Mouse (Mus musculus) midbrain, postnatal 0 days (tissue): Measurements from ENCODE around the gene Spint1. TPM values are rescaled to one million over a fixed set of nuclear protein-coding genes. Genes with fewer than 3 reads are reported as not detected.

Experiments used
- ATAC-seq: fragments of 200-750 bp; cut with Nextera tagmentation; 2 replicates; pipeline ENCODE4 v1.8.0; 2017; ENCODE audit warnings: moderate number of reproducible peaks, mild to moderate bottlenecking, moderate TSS enrichment, moderate library complexity; ENCODE audit not compliant: low FRiP score
- DNase-seq: peaks from one replicate; pipeline ENCODE4 v3.0.0-alpha.2; 2015; ENCODE audit warnings: low spot score
- H3K27ac ChIP-seq: fragments of 300-500 bp; sonication (generic); 2 replicates; pipeline ENCODE4 v1.5.1; 2014; ENCODE audit warnings: low read depth, mild to moderate bottlenecking, low read length, mixed read lengths
- H3K27me3 ChIP-seq: fragments of 300-500 bp; sonication (generic); 2 replicates; pipeline ENCODE4 v1.6.1; 2014; ENCODE audit warnings: low read length, control low read depth, mixed read lengths; ENCODE audit not compliant: insufficient read depth
- H3K36me3 ChIP-seq: fragments of 300-500 bp; sonication (generic); 2 replicates; pipeline ENCODE4 v1.6.1; 2014; ENCODE audit warnings: low read length, control low read depth, mixed read lengths; ENCODE audit not compliant: insufficient read depth
- H3K4me1 ChIP-seq: fragments of 300-500 bp; sonication (generic); 2 replicates; pipeline ENCODE4 v1.6.1; 2014; ENCODE audit warnings: mild to moderate bottlenecking, control low read depth, antibody characterized with exemption, low read length, mixed read lengths; ENCODE audit not compliant: insufficient read depth
- H3K4me2 ChIP-seq: fragments of 300-500 bp; sonication (generic); 2 replicates; pipeline ENCODE4 v1.6.1; 2014; ENCODE audit warnings: low read depth, mild to moderate bottlenecking, low read length, mixed read lengths; ENCODE audit not compliant: poor library complexity, severe bottlenecking
- H3K4me3 ChIP-seq: fragments of 300-500 bp; sonication (generic); 2 replicates; pipeline ENCODE4 v1.5.1; 2014; ENCODE audit warnings: low read depth, mild to moderate bottlenecking, low read length, moderate library complexity
- H3K9ac ChIP-seq: fragments of 300-500 bp; sonication (generic); replicated peaks from 2 replicates; pipeline ENCODE4 v1.6.1; 2014; ENCODE audit warnings: mild to moderate bottlenecking, low read length, moderate library complexity, mixed read lengths; ENCODE audit not compliant: poor library complexity, severe bottlenecking
- H3K9me3 ChIP-seq: fragments of 300-500 bp; sonication (generic); 2 replicates; pipeline ENCODE4 v1.6.1; 2016; ENCODE audit warnings: low read length, control low read depth
- CTCF ChIP-seq: IDR thresholded peaks from 2 replicates; pipeline ENCODE4 v1.5.1; 2016; ENCODE audit warnings: antibody characterized with exemption, mild to moderate bottlenecking
- WGBS: fragments of 180-500 bp; shearing (Covaris S2); extraction: QIAGEN DNeasy Blood & Tissue Kit; methylation state at CpG from one replicate; pipeline ENCODE4 v1.1.7; 2014; 5-methylcytosine and 5-hydroxymethylcytosine counted together
- polyA plus RNA-seq: library from polyadenylated mRNA; unstranded; fragments of >200 nt; fragmentation: Nextera tagmentation; extraction: Ambion mirVana; gene quantifications from 2 replicates; pipeline ENCODE4 v1.2.1, GENCODE M21; 2015
- total RNA-seq: library from RNA; depleted of rRNA; stranded (reverse); fragments of >200 nt; gene quantifications from 2 replicates; pipeline ENCODE4 v1.2.3, GENCODE M21; 2014

Gene Spint1
- total and polyA plus RNA-seq, 2 experiments from 2014 or later, result 1.1 to 1.9 TPM

DNA sequence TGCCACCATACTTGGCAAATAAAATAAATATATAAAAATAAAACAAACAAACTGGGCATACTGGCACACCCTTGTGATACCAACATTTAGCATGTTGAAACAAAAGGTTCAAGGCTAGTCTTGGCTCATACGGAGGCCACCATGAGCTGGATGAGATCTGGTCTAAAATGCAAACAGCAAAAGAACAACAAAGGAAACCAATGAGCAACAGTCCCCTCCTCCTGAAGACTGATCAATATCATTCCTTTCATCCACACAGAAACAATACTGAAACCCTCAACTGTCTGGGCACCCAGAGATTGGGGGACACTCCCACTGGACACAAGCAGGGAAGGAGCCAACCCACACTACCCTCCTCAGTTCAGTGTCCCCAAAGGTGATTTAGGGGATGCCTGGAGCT lies 39.7 kb upstream of the Spint1 start:
- H3K27ac ChIP-seq, result no peak overlapping the region
- DNase-seq, result no peak

DNA sequence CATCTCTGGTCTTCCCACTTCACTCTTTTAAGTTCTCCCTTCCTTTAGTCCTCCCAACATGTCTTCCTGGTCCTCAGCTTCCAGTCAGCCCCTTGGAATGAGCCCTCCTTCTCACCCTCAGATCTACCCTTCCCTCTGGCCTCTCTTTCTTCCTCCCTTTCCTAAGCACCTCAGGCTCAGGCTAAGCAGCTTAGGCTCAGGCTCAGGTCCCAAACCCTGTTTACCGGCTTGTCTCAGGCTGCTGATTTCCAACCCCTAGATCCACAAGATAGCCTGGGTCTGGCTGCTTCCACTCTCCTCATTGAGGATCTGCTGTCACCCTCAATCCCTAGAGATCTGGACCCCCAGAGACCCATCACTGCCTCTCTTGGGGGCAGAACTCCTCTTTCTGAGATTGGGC lies 39.1 kb upstream of the Spint1 start:
- H3K4me1 ChIP-seq, result no peaks in the 10 kb centered on the region
- no peak overlapping the region for H3K27ac ChIP-seq
- H3K4me3 ChIP-seq, result no peak overlapping the region
- no peaks in the 10 kb centered on the region for H3K9me3 ChIP-seq
- no peaks in the 10 kb centered on the region for H3K27me3 ChIP-seq
- no peaks in the 10 kb centered on the region for H3K36me3 ChIP-seq
- 4% methylated on average over 1 of the region's 1 CpGs for WGBS
- H3K9ac ChIP-seq, result no peak overlapping the region
- no peak for DNase-seq
- ATAC-seq, result no peak
- TF ChIP-seq CTCF, result no peak
- no peak overlapping the region for H3K4me2 ChIP-seq

More for the DNA sequence above, 39.7 kb upstream of the Spint1 start:
- H3K4me2 ChIP-seq, result no peak overlapping the region
- WGBS, result 79% methylated on average over 1 of the region's 1 CpGs
- H3K4me1 ChIP-seq, result no peaks in the 10 kb centered on the region
- ATAC-seq, result no peak
- no peak overlapping the region for H3K9ac ChIP-seq
- no peaks in the 10 kb centered on the region for H3K9me3 ChIP-seq
- H3K4me3 ChIP-seq, result no peak overlapping the region
- no peaks in the 10 kb centered on the region for H3K27me3 ChIP-seq
- no peak for TF ChIP-seq CTCF
- H3K36me3 ChIP-seq, result no peaks in the 10 kb centered on the region

- ATAC-seq (no peak; the same call in 1 of the 2 replicates), DNase-seq (peak; percentile 77)
These were observed 38.2 kb upstream of the Spint1 start for GRCm38 (mm10) chr2:119198934-119199333.

GRCm38 (mm10) chr2:119202914-119203453 lies 34.2 kb upstream of the Spint1 start:
- Histone ChIP-seq H3K36me3 (no peaks in the 10 kb centered on the region), H3K4me2 (no peak overlapping the region), H3K27ac (no peak overlapping the region), H3K4me1 (no peaks in the 10 kb centered on the region), H3K4me3 (no peak overlapping the region), H3K27me3 (no peaks in the 10 kb centered on the region), H3K9me3 (no peaks in the 10 kb centered on the region), H3K9ac (no peak overlapping the region)
- no peak for ATAC-seq
- DNase-seq, result peak; percentile 15
- no peak for TF ChIP-seq CTCF
- 55% methylated on average over 5 of the region's 5 CpGs for WGBS

More at GRCm38 (mm10) chr2:119198934-119199333, 38.2 kb upstream of the Spint1 start:
- Histone ChIP-seq H3K4me1 (no peaks in the 10 kb centered on the region), H3K27me3 (no peaks in the 10 kb centered on the region), H3K4me3 (no peak overlapping the region), H3K4me2 (no peak overlapping the region), H3K9ac (no peak overlapping the region), H3K9me3 (no peaks in the 10 kb centered on the region), H3K36me3 (no peaks in the 10 kb centered on the region), H3K27ac (no peak overlapping the region)
- no peak for TF ChIP-seq CTCF
- WGBS, result 13% methylated on average over 3 of the region's 3 CpGs

- WGBS, result 74% methylated on average over 4 of the region's 4 CpGs
- Histone ChIP-seq H3K9ac (no peak overlapping the region), H3K27me3 (no peaks in the 10 kb centered on the region), H3K36me3 (no peaks in the 10 kb centered on the region), H3K9me3 (no peaks in the 10 kb centered on the region), H3K4me3 (no peak overlapping the region), H3K4me2 (no peak overlapping the region), H3K4me1 (no peaks in the 10 kb centered on the region), H3K27ac (no peak overlapping the region)
- no peak for TF ChIP-seq CTCF
- no peak for ATAC-seq
- no peak for DNase-seq
These were observed 33.2 kb upstream of the Spint1 start for GRCm38 (mm10) chr2:119203871-119204460.

- Histone ChIP-seq H3K9ac (peak overlapping the region; percentile 74), H3K4me3 (peak overlapping the region; percentile 50), H3K9me3 (no peaks in the 10 kb centered on the region), H3K36me3 (peaks cover 18% of the 10 kb centered on the region; the same call in 1 of the 2 replicates), H3K4me1 (peaks cover 3% of the 10 kb centered on the region; the same call in 1 of the 2 replicates), H3K27ac (peak overlapping the region; percentile 58), H3K27me3 (no peaks in the 10 kb centered on the region), H3K4me2 (peak overlapping the region; percentile 60)
- TF ChIP-seq CTCF, result no peak
- no peak for ATAC-seq
- DNase-seq, result no peak
- WGBS, result 26% methylated on average over 6 of the region's 6 CpGs
These were observed 29.2 kb upstream of the Spint1 start for GRCm38 (mm10) chr2:119207961-119208343.
